Comparison of ENCODE assay signal across 9 mouse cellular contexts in genomic region chr17:63660841-63661481, GRCm38 (mm10).
DNase-seq lines count a peak whose midpoint lies in the region; ATAC-seq and TF ChIP-seq lines count a peak whose summit lies in the region.
"Had no signal": no experiment of that assay in that cellular context is flagged by ENCODE, and none has a peak within 500 bp of the region (broad histone marks: within the 10 kb centered on the region; RNA-seq: fewer than 3 reads in every experiment).

No protein-coding gene starts in this region.

- WGBS in midbrain, postnatal 0 days, result 90% methylated on average over 13 of the region's 13 CpGs

- intact Hi-C loops in left cerebral cortex, postnatal 4 days (cut with DNase I), result no loop called here

- H3ac ChIP-seq in myocyte (ENCODE audit: control insufficient read depth, insufficient read length), result no peak overlapping the region

- H3K4me3 ChIP-seq in myocyte, result peak overlapping the region; percentile 13
- H3K4me3 ChIP-seq in midbrain, postnatal 0 days (ENCODE audit: low read depth, low read length), result no peak overlapping the region

- ATAC-seq in midbrain, postnatal 0 days (ENCODE audit: low FRiP score), result no peak

- no peak for TF ChIP-seq CTCF in midbrain, postnatal 0 days (IDR thresholded peaks at IDR 0.05)

- H3K4me1 ChIP-seq in midbrain, postnatal 0 days (ENCODE audit: insufficient read depth, low read length), result no peaks in the 10 kb centered on the region

- H3K9me3 ChIP-seq in midbrain, postnatal 0 days (ENCODE audit: low read length), result no peaks in the 10 kb centered on the region

- no peak overlapping the region for H3K9ac ChIP-seq in midbrain, postnatal 0 days (replicated peaks; ENCODE audit: low read length, poor library complexity, severe bottlenecking)

- no peaks in the 10 kb centered on the region for H3K27me3 ChIP-seq in myocyte (ENCODE audit: control insufficient read depth, insufficient read depth, insufficient read length)
- H3K27me3 ChIP-seq in midbrain, postnatal 0 days (ENCODE audit: insufficient read depth, low read length), result no peaks in the 10 kb centered on the region

- H3K79me2 ChIP-seq in myocyte (ENCODE audit: control insufficient read depth, insufficient read depth), result no peaks in the 10 kb centered on the region

- no peak overlapping the region for H3K27ac ChIP-seq in midbrain, postnatal 0 days (ENCODE audit: low read depth, low read length)

- TF ChIP-seq POLR2A in myocyte (IDR thresholded peaks at IDR 0.05; ENCODE audit: insufficient read length, low read depth), result no peak

- peak; percentile 43 for DNase-seq in left cerebral cortex, adult 11 months (ENCODE audit: low spot score)
- DNase-seq in left cerebral cortex, postnatal 4 days, result no peak
- peak; percentile 65 for DNase-seq in gastrocnemius, postnatal 25 days
- peak; percentile 6 to 44 for DNase-seq in kidney, postnatal 36 days
- DNase-seq in thymus, postnatal 10 days (ENCODE audit: low spot score in 2 of 2), result no peak
- no peak for DNase-seq in midbrain, postnatal 0 days (ENCODE audit: low spot score)
- no peak for DNase-seq in spleen, postnatal 4 days (ENCODE audit: low spot score in 2 of 2)

- no peaks in the 10 kb centered on the region for H3K36me3 ChIP-seq in myocyte (ENCODE audit: control insufficient read depth, insufficient read depth)
- H3K36me3 ChIP-seq in midbrain, postnatal 0 days (ENCODE audit: insufficient read depth, low read length), result no peaks in the 10 kb centered on the region
- H3K36me3 ChIP-seq: G1E had no signal

- H3K4me2 ChIP-seq in myocyte (ENCODE audit: low read depth), result peak overlapping the region; percentile 75
- H3K4me2 ChIP-seq in midbrain, postnatal 0 days (ENCODE audit: low read depth, low read length, poor library complexity, severe bottlenecking), result no peak overlapping the region

TF ChIP-seq in myocyte, 11 proteins besides CTCF, POLR2A, EP300 and RAD21:
- TF ChIP-seq CEBPB (IDR thresholded peaks at IDR 0.05; ENCODE audit: insufficient read depth, poor library complexity, severe bottlenecking), result 0 out of 2 replicates have a peak, but pooled peaks have one; percentile 39
- no peak for TF ChIP-seq TCF3 (IDR thresholded peaks at IDR 0.05; ENCODE audit: insufficient read length, low read depth)
- TF ChIP-seq E2F4 (IDR thresholded peaks at IDR 0.05; ENCODE audit: insufficient read depth), result no peak

Comparison
In these comparisons a context has a peak if more than half of its experiments do, and no peak if none do; other contexts are left out.
1. DNase-seq: peak in left cerebral cortex, adult 11 months (single experiment), gastrocnemius, postnatal 25 days (single experiment) and kidney, postnatal 36 days (2 of 2); none in left cerebral cortex, postnatal 4 days (single experiment), thymus, postnatal 10 days (0 of 2), midbrain, postnatal 0 days (single experiment) and spleen, postnatal 4 days (0 of 2).